Mouse (Mus musculus) heart, embryonic 12.5 days (tissue): ENCODE measurements around the gene Gjc1. TPM values are rescaled to one million over a fixed set of nuclear protein-coding genes. Genes with fewer than 3 reads are reported as not detected.

ENCODE experiments used
- ATAC-seq: fragments of 200-750 bp; cut with Nextera tagmentation; 2 replicates; pipeline ENCODE4 v1.8.0; 2017; ENCODE audit warnings: moderate TSS enrichment, moderate library complexity; ENCODE audit not compliant: insufficient number of reproducible peaks, low FRiP score
- H3K27ac ChIP-seq: fragments of 300-500 bp; sonication (generic); 2 replicates; pipeline ENCODE4 v1.5.1; 2016; ENCODE audit warnings: mild to moderate bottlenecking, moderate library complexity; ENCODE audit not compliant: poor library complexity, severe bottlenecking
- H3K27me3 ChIP-seq: fragments of 300-500 bp; sonication (generic); replicated peaks from 2 replicates; pipeline ENCODE4 v1.6.1; 2016; ENCODE audit warnings: mild to moderate bottlenecking, moderate library complexity
- H3K36me3 ChIP-seq: fragments of 300-500 bp; sonication (generic); 2 replicates; pipeline ENCODE4 v1.6.1; 2016; ENCODE audit warnings: mild to moderate bottlenecking, moderate library complexity
- H3K4me1 ChIP-seq: fragments of 300-500 bp; sonication (generic); replicated peaks from 2 replicates; pipeline ENCODE4 v1.6.1; 2016; ENCODE audit warnings: mild to moderate bottlenecking
- H3K4me2 ChIP-seq: fragments of 300-500 bp; sonication (generic); 2 replicates; pipeline ENCODE4 v1.6.1; 2016; ENCODE audit warnings: mild to moderate bottlenecking, moderate library complexity
- H3K4me3 ChIP-seq: fragments of 300-500 bp; sonication (generic); 2 replicates; pipeline ENCODE4 v1.5.1; 2016; ENCODE audit warnings: mild to moderate bottlenecking
- H3K9ac ChIP-seq: fragments of 300-500 bp; sonication (generic); 2 replicates; pipeline ENCODE4 v1.6.1; 2016; ENCODE audit warnings: mild to moderate bottlenecking, moderate library complexity
- H3K9me3 ChIP-seq: fragments of 300-500 bp; sonication (generic); replicated peaks from 2 replicates; pipeline ENCODE4 v1.6.1; 2016; ENCODE audit warnings: mild to moderate bottlenecking, moderate library complexity
- WGBS: fragments of 180-500 bp; shearing (Covaris S2); methylation state at CpG from one replicate; pipeline ENCODE4 v1.1.7; 2016; 5-methylcytosine and 5-hydroxymethylcytosine counted together
- polyA plus RNA-seq: library from polyadenylated mRNA; unstranded; fragments of >200 nt; fragmentation: Nextera tagmentation; extraction: Ambion mirVana; gene quantifications from 2 replicates; pipeline ENCODE4 v1.2.1, GENCODE M21; 2016

Gjc1 gene
- polyA plus RNA-seq, 1 experiment from 2014 or later: 72.1 TPM

DNA sequence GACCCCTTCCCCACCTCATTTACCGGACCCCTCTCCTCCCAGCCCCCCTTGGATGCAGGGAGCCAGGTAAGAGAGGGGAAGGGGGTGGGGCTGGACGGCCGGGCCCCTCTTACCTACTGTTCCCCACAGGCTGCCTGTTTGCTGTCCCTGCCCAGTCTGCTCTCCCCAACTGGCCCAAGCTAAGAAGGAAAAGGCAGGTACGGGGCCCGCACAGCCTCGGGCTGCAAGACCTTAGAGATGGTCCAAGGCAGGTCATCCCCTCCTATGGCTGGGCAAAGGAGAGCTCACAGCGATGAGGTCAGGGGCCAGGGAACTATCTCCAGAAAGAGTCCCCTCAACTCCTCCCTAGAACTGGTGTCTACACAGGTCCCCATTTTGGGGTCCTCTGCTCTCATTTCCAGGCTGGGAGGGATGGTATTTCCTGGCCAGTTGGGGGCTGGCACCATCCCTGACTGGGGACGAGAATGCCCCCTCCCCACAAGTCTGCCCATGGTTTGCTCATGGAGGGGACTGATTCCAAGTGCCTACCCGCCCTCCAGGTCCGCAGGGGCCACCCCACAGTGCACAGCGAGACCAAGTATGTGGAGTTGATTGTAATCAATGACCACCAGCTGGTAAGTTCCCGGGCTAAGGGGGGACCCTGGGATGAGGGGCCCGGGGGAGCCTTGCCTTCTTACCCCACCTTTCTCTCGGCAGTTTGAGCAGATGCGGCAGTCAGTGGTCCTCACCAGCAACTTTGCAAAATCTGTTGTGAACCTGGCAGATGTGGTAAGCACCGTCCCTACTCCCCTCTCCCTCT is 47.4 kb downstream of the Gjc1 start:
- H3K36me3 ChIP-seq: peaks cover 6% of the 10 kb centered on the region; the same call in 1 of the 2 replicates
- WGBS: 24% methylated on average over 16 of the region's 16 CpGs
- no peaks in the 10 kb centered on the region for H3K9me3 ChIP-seq
- H3K27ac ChIP-seq: no peak overlapping the region
- H3K4me3 ChIP-seq: no peak overlapping the region
- peaks cover 40% of the 10 kb centered on the region for H3K4me1 ChIP-seq
- no peak overlapping the region for H3K9ac ChIP-seq
- no peak for ATAC-seq
- peaks cover 23% of the 10 kb centered on the region for H3K27me3 ChIP-seq
- no peak overlapping the region for H3K4me2 ChIP-seq

DNA sequence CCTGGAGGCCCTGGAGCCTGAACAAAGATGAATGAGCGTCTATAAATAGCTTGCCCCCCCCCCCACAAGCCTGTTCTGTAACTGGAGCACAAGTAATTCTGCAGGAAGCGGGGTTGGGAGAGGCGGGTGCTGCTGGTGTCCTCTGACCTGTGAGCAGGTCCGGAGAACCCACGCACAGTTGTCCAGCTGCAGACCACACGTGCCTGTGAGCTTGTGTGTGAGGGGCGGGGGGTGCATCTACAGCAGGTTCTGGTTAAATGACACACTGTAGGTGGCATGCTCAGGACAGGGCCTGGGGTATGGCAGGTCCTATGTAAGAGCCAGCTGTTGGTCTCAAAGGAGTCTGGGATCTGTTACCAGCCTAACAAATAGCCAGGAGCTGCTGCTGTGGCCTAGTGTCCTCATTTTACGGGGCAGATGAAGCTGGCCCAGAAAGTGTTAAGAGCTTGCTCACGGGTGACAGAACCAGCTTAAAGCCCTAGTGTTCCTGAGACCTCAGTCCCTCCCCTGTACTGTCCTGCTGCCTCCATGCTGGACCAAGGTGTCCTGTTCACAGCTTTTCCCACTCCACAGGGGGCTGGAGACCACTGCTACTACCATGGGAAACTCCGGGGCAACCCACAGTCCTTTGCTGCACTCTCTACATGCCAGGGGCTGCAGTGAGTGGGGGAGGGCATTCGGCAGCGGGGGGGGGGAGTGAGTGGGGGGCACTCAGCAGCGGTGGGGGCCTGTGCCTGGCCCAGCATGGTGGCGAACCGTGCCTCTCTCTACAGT is 48.7 kb downstream of the Gjc1 start:
- peaks cover 23% of the 10 kb centered on the region for H3K27me3 ChIP-seq
- H3K4me3 ChIP-seq: no peak overlapping the region
- H3K27ac ChIP-seq: peak overlapping the region; percentile 39
- peaks cover 41% of the 10 kb centered on the region for H3K4me1 ChIP-seq
- 27% methylated on average over 15 of the region's 15 CpGs for WGBS
- no peaks in the 10 kb centered on the region for H3K9me3 ChIP-seq
- no peak for ATAC-seq
- peak overlapping the region; percentile 22; the same call in 1 of the 2 replicates for H3K9ac ChIP-seq
- peak overlapping the region; percentile 7; the same call in 1 of the 2 replicates for H3K4me2 ChIP-seq
- H3K36me3 ChIP-seq: no peaks in the 10 kb centered on the region

DNA sequence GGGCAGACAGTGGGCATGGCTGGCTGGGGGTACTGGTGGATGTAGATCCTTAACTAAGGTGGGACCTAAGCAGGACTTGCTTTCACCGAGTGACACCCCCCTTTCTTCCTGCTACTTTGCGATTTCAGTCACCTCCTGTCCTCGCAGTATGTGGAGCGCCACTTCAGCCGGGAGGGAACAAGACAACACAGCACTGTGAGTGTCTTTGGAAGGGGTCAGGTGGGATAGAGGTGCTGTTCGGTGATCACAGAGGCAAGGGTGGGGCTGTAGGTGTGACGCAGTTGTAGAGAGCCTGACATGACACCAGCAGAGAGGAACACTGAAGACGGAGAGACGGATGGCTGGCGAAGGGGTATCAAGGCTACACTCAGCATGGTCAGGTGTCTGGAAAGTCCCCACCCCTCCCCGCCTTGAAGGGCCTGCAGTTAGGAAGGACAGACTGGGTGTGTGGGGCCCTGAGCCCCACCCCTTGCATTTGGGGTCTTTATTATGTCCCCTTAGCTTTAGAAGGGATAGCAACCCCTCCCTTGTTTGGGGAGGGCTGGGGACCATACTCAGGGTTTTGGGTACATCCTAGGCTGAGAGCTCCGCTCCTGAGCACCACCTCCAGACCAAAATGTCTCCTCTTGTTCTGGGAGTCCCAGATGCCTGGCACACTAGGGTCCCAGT is 49.4 kb downstream of the Gjc1 start:
- Histone ChIP-seq H3K4me3 (no peak overlapping the region), H3K9ac (0 out of 2 replicates have a peak overlapping the region, but pooled peaks have one; percentile 22), H3K4me1 (peaks cover 35% of the 10 kb centered on the region), H3K27ac (peak overlapping the region; percentile 39), H3K9me3 (no peaks in the 10 kb centered on the region), H3K4me2 (peak overlapping the region; percentile 7; the same call in 1 of the 2 replicates), H3K36me3 (no peaks in the 10 kb centered on the region), H3K27me3 (peaks cover 23% of the 10 kb centered on the region)
- WGBS: 71% methylated on average over 12 of the region's 12 CpGs
- ATAC-seq: no peak

DNA sequence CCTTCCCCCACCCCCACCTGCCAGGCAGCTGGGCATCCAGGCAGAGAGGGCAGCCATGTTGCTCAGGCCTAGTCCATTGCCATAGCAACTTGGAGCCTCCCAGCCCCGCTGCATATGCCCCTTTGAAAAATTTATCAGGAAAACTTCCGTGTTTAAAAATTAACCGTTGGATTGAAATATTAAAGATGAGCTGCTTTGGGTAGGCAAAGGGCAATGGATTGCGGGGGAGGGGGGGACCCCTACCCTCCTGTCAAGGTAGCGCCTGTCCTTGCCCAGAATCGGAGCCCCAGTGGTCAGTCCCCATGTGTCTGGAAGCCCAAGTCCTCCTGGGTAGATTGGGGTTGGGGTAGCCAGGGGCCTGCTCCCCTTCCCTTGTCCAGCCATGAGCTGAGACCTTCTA is 50.4 kb downstream of the Gjc1 start:
- Histone ChIP-seq H3K4me2 (no peak overlapping the region), H3K27me3 (peaks cover 30% of the 10 kb centered on the region), H3K36me3 (no peaks in the 10 kb centered on the region), H3K27ac (no peak overlapping the region), H3K9ac (no peak overlapping the region), H3K9me3 (no peaks in the 10 kb centered on the region), H3K4me1 (peaks cover 32% of the 10 kb centered on the region), H3K4me3 (no peak overlapping the region)
- no peak for ATAC-seq
- 86% methylated on average over 6 of the region's 6 CpGs for WGBS

DNA sequence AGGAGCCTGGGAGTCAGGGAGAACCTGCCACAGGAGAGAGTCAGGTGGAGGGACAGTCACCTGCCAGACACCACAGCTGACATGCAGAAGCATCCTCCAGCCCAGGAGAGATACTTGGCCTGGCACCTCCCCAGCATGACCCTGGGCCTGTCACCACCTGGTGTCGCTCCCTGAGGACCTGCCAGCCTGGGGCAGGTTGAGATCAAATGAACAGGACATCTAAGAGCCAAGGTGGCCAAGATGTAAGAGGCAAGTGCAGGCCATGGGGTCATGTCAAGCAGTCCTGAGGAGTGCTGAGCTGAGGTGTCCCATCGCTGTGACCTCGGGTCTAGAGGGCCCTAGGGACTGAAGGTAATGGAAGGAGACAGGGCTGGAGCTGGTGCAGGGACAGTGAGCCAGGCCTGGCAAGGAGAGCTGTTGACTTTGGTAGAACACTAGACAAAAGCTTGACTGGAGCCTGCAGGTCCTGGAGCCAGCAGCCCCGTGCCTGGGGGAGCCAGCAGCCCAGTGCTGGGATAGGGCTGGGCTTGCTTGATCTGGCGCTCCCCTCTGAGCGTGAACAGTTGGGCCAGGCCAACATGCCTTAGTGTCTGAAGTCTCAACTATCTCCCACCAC is 52.3 kb downstream of the Gjc1 start:
- WGBS: 56% methylated on average over 6 of the region's 6 CpGs

DNA sequence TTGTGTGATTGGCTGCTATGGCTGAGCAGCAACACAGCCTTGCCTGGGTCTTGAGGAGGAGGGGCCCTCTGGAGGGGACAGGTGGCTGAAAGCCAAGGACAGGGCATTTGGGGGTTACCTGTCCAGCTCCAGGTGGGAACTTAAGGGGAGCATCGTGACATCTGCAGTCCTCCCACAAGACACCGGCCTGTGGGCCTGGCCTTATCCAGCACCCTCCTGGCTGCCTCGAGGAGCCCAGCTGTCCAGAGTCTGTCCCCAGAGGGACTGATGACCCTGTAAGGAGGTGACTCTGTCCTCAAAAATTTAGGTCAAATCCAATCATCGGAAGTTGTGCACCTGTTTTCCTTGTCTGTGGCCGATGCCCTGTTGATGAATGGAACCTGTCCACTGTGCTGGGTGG is 54.1 kb downstream of the Gjc1 start:
- Histone ChIP-seq H3K4me1 (peaks cover 39% of the 10 kb centered on the region), H3K27ac (no peak overlapping the region), H3K4me2 (no peak overlapping the region), H3K9ac (no peak overlapping the region), H3K4me3 (no peak overlapping the region), H3K36me3 (no peaks in the 10 kb centered on the region), H3K9me3 (no peaks in the 10 kb centered on the region), H3K27me3 (peaks cover 36% of the 10 kb centered on the region)
- ATAC-seq: no peak
- 78% methylated on average over 5 of the region's 5 CpGs for WGBS

More for the DNA sequence above, 52.3 kb downstream of the Gjc1 start:
- H3K9ac ChIP-seq: no peak overlapping the region
- H3K4me2 ChIP-seq: no peak overlapping the region
- H3K27me3 ChIP-seq: peaks cover 32% of the 10 kb centered on the region
- ATAC-seq: no peak
- H3K4me1 ChIP-seq: peaks cover 38% of the 10 kb centered on the region
- H3K4me3 ChIP-seq: no peak overlapping the region
- no peaks in the 10 kb centered on the region for H3K9me3 ChIP-seq
- no peaks in the 10 kb centered on the region for H3K36me3 ChIP-seq
- no peak overlapping the region for H3K27ac ChIP-seq

DNA sequence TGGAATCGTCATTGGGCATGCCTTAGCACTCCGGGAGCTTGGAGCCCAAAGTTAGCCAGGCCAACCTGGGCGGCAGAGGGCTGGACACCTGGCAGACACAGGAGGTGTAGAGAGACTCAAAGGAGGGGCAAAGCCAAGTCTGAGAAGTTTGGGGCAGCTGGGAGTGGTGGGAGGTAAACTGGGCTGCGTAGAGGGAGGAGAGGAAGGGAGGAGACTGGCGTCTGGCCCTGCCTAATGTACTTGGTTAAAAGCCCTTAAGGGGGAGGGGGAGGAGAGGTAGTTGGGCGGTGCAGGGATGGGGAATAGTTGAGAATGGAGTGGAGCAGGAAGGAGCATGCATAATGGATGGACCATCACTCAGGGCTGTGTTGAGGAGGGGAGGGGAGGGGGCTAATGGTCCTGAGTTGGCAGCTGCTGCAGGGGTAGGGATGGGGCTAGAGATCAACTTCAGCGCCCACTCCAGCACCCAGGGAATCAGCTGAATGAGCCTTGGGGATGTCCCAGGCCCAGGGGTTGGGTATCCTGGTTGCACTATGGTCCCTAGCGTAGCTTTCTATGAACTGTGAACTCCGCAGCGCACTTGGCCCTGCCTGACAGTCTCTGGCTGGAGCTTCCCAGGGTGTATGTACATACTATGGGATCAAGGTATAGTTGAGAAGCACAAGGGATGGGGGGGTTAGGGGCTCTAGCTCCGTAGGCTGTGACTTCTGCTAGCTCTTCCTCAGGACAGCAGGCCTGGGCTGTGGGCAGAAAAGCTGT is 56.3 kb downstream of the Gjc1 start:
- H3K36me3 ChIP-seq: no peaks in the 10 kb centered on the region
- peaks cover 40% of the 10 kb centered on the region for H3K27me3 ChIP-seq
- H3K27ac ChIP-seq: no peak overlapping the region
- WGBS: 58% methylated on average over 11 of the region's 11 CpGs
- no peak overlapping the region for H3K4me2 ChIP-seq
- ATAC-seq: no peak
- H3K9me3 ChIP-seq: no peaks in the 10 kb centered on the region
- peaks cover 39% of the 10 kb centered on the region for H3K4me1 ChIP-seq
- H3K9ac ChIP-seq: no peak overlapping the region
- H3K4me3 ChIP-seq: no peak overlapping the region

DNA sequence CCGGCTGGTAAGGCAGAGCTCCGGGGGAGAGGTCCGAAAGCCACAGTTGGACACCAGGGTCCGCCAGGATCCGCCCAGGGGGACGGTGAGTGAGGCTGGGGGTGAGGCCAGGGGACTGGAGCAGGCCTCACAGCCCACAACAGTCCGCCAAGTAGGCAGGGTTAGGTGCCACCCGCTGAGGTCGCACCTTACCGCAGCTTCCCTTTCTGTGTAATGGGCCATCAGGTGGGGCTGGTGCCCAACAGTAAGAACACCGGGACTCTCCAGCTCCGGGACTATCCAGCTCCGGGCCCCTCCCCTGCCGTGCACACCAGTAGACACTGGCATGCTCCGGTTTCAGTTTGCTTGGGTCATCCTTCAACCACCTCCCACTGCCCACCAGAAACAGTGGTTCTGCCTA is 57.3 kb downstream of the Gjc1 start:
- H3K4me1 ChIP-seq: peaks cover 32% of the 10 kb centered on the region
- WGBS: 12% methylated on average over 15 of the region's 15 CpGs
- peak overlapping the region; percentile 98 for H3K4me2 ChIP-seq
- no peaks in the 10 kb centered on the region for H3K36me3 ChIP-seq
- no peak for ATAC-seq
- H3K27me3 ChIP-seq: peaks cover 40% of the 10 kb centered on the region
- H3K27ac ChIP-seq: no peak overlapping the region
- H3K9ac ChIP-seq: peak overlapping the region; percentile 88
- peak overlapping the region; percentile 74 for H3K4me3 ChIP-seq
- H3K9me3 ChIP-seq: no peaks in the 10 kb centered on the region

DNA sequence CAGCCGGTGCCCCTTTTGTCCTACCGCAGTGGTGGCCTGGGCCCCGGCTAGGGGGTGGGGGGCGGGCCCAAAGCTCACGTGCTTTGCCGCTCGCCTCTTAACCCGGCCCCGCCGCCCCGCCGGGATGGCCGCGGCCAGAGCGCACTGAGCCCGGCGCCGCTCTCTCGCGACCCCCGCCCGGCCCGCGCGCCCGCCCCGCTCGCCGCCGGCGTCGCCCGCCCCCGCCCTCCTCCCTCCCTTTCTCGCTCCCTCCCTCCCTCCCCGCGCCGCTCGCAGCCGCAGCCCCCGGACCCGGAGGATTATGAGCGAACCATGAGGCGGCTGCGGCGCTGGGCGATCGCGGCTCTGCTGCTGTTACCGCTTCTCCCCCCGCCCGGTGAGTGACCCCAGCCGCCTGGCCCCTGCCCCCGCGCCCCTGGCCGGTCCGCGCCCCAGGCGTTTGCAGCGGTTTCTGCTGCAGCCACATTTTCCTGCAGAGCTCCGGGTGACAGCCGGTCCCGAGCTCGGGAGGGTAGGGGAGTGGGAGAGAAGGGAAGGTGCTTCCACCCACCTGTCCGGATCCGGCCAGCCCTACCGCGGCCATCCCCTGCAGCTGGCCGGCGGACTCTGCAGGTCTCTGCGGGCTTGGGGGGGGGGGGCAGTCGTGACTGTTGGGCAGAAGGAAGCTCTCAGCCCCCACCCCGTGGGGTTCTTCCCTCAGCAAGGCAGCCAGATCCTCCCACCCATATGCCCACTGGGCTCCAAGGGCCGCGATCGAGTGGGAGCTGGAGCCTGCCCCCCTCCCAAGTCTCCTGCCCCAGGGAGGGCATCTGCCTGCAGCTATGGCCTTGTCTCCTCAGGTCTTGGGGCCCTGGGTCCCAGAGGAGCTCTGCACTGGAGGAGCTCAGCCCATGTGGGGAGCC is 57.9 kb downstream of the Gjc1 start, which contains the start of gene Adam11:
TSS of gene Adam11 (plus strand) at position 131 of the 902 bp plus-strand sequence.
- Histone ChIP-seq H3K27ac (0 out of 2 replicates have a peak within 1 kb of the TSS, but pooled peaks have one; percentile 0), H3K9me3 (no peaks in the 10 kb centered on the region), H3K4me3 (peak within 1 kb of the TSS; percentile 74), H3K36me3 (no peaks in the 10 kb centered on the region), H3K27me3 (peaks cover 40% of the 10 kb centered on the region), H3K9ac (peak within 1 kb of the TSS; percentile 88), H3K4me2 (peak within 1 kb of the TSS; percentile 98), H3K4me1 (peaks cover 30% of the 10 kb centered on the region)
- WGBS: 1% methylated on average over 65 of the region's 76 CpGs
- ATAC-seq: peak; percentile 45; the same call in 1 of the 2 replicates
